Mouse (Mus musculus): ENCODE data around the gene Ppp4c.

GRCm38 (mm10) chr7:126767001-126767400 is 25.3 kb downstream of the Ppp4c start:
- no peak for TF ChIP-seq POLR2A (IDR thresholded peaks at IDR 0.05; ENCODE audit: low read depth, low read length)
- no peak for TF ChIP-seq CTCF (conservative IDR thresholded peaks at IDR 0.05; ENCODE audit: insufficient read depth, insufficient read length, low read depth, low read length)
